Mouse (Mus musculus): Measurements from ENCODE around the gene Ankrd23. TPM values are rescaled to one million over a fixed set of nuclear protein-coding genes. Genes with fewer than 3 reads are reported as not detected.
A peak's percentile ranks its signal among the peaks of the same experiment; 100 is the strongest.

Ankrd23 gene
- polyA plus RNA-seq, 1 experiment from 2014 or later = 19.0 TPM

DNA sequence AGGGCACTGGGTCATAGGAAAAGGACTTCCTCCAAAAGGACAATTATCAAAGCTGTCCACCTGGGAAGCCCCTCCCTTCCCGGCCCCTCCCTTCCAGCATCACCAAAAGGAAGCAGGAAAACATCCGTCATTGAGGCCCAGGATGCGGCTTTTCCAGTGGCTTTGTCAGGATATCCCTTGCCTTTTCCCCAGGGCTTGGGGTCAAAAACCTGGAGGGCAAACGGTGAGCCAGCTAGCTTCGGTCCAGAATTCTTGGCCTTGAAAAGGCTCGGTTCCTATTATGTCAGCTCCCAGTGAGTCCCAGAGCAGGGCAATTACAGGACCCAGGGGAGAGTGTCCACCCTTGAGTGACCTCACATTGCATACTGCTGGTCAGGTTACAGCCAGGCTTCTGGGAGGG is 24.2 kb upstream of the Ankrd23 start:
- Histone ChIP-seq H3K27ac (no peak overlapping the region), H3K4me1 (replicated peaks) (peaks cover 12% of the 10 kb centered on the region), H3K4me3 (replicated peaks) (no peak overlapping the region), H3K9me3 (no peaks in the 10 kb centered on the region), H3K27me3 (0 out of 2 replicates have a peak, but pooled peaks cover 4% of the 10 kb centered on the region), H3K4me2 (replicated peaks) (no peak overlapping the region), H3K9ac (replicated peaks) (no peak overlapping the region), H3K36me3 (no peaks in the 10 kb centered on the region)
- ATAC-seq = no peak
- WGBS = 71% methylated on average over 6 of the region's 6 CpGs

DNA sequence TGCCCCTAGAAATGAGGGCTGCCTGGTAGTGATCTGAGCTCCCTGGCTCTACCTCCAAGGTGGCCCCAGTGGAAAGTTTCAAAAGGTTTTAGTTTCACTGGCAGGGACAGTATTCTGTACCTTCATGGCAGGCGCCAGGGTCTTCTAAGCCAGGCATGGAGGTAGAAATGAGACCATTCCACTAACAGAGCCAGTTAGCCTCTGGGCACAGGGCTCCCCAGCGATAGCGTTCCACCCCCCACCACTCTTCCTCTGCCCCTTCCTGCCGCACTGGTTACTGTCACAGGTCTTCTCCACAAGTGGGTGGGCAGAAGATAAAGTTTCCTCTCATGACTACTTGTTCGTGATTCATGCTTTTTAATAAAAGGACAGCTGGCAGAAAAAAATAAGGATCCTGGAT is 23.2 kb upstream of the Ankrd23 start:
- Histone ChIP-seq H3K36me3 (peaks cover 4% of the 10 kb centered on the region), H3K27ac (no peak overlapping the region), H3K4me1 (replicated peaks) (peaks cover 22% of the 10 kb centered on the region), H3K4me3 (replicated peaks) (no peak overlapping the region), H3K9me3 (no peaks in the 10 kb centered on the region), H3K4me2 (replicated peaks) (no peak overlapping the region), H3K27me3 (0 out of 2 replicates have a peak, but pooled peaks cover 4% of the 10 kb centered on the region), H3K9ac (replicated peaks) (no peak overlapping the region)
- no peak for ATAC-seq
- WGBS = 73% methylated on average over 5 of the region's 5 CpGs

DNA sequence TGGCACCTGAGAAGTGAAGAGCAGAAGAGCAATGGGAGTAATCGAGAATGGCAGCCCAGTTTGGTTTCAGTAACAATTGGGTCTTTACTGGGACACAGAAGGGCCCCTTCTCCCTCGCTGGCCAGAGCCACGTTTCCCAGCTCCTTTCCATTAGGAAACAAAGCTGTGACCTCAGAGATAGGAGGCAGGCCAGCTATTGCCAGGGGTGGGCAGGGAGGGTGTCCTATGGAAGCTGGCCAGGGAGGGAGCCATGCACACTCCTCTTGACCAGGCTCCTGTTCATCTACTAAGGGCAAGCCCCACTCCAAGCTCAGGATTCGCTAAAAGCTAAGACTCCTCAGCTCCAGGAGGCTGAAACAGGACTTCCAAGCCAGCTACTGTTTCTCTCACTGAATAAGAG is 22.6 kb upstream of the Ankrd23 start:
- H3K4me2 ChIP-seq (replicated peaks) = peak overlapping the region; percentile 99
- H3K36me3 ChIP-seq = peaks cover 11% of the 10 kb centered on the region
- 0 out of 2 replicates have a peak overlapping the region, but pooled peaks have one; percentile 99 for H3K9ac ChIP-seq (replicated peaks)
- H3K27ac ChIP-seq = no peak overlapping the region
- 0 out of 2 replicates have a peak, but pooled peaks cover 4% of the 10 kb centered on the region for H3K27me3 ChIP-seq
- WGBS = 6% methylated on average over 4 of the region's 4 CpGs
- H3K9me3 ChIP-seq = no peaks in the 10 kb centered on the region
- H3K4me3 ChIP-seq (replicated peaks) = peak overlapping the region; percentile 99
- no peak for ATAC-seq
- peaks cover 28% of the 10 kb centered on the region for H3K4me1 ChIP-seq (replicated peaks)

DNA sequence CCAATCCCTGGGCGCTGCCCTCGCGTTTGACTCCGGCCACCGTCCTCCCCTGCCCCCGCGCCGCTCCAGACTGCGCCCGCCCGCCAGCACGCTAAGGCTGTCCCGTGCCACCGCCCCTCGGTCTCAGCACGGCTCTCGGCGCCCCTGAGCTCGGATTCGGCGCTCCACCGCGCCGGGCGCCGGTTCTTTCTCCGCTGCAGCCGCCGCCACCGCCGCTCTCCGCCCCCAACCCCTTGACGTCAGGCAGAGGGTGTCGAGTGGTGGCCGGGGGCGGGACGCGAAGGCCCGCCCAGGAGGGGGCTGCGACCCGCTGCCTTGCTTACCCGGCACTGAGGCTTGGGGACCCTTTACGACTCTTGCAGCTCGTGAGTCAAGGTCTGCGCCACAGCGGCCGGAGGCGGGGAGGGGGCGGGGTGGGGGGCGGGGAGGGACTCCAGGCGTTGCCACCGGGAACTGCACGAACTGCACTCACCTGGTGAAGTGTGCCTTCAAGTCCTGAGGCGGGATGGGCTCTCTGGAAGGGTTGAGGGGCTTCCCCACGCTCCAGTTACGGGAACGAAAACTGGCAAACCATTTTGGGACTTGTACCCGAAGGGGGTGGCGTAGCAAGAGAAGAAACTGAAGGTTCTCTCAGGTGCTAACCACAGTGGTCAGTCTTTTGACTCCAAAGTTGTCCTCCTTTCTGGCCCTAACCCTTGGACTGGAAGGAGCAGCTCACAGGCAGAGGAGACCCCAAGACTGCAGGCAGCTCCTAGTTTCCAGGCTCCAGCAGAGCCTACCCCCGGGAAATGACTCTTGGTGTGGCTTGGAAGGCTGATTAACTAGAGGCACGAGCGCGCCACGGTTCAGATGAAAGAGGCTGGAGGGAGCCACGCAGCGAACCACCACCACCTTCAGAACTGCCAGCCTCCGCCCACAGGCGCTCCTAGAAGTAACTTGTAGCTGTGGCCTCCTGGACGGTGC is 21.6 kb upstream of the Ankrd23 start, which contains the start of gene Sema4c:
TSS of gene Sema4c (minus strand) at position 319 of the 963 bp plus-strand sequence.
- 0 out of 2 replicates have a peak, but pooled peaks cover 4% of the 10 kb centered on the region for H3K27me3 ChIP-seq
- H3K27ac ChIP-seq = peak within 1 kb of the TSS; percentile 100
- ATAC-seq = peak; percentile 66
- H3K9me3 ChIP-seq = no peaks in the 10 kb centered on the region
- peaks cover 20% of the 10 kb centered on the region for H3K36me3 ChIP-seq
- H3K4me1 ChIP-seq (replicated peaks) = peaks cover 38% of the 10 kb centered on the region
- peak within 1 kb of the TSS; percentile 99 for H3K4me3 ChIP-seq (replicated peaks)
- peak within 1 kb of the TSS; percentile 99 for H3K4me2 ChIP-seq (replicated peaks)
- peak within 1 kb of the TSS; percentile 99 for H3K9ac ChIP-seq (replicated peaks)
- WGBS = under 1% methylated on average over 66 of the region's 69 CpGs

DNA sequence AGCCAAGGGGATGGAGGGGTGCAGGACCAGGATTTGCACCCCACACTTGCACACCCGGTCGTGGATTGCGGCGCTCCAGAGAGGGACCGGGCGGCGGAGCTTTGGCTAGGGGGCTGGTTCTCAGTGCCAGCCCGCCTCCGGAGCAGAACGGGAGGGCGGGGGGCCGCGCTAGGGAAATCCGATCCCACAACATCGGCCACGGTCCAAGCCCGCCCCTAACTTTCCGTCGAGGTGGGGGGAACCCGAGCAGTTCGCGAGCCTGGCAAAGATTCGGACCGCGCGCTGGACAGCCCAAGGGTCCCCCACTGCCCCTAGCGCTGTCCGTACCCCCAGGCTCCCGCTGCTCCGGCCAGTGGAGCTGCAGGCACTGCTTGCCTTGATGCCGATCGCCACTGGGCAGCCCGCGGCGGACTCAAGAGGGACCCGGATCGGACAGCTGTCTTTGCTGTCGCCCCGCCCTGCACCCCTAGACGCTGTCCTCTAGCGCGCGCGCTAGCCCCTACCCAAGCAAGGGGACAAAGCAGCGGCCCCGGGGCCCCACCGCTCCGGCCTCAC is 20.9 kb upstream of the Ankrd23 start:
- no peaks in the 10 kb centered on the region for H3K9me3 ChIP-seq
- peak overlapping the region; percentile 99 for H3K9ac ChIP-seq (replicated peaks)
- peaks cover 40% of the 10 kb centered on the region for H3K4me1 ChIP-seq (replicated peaks)
- 0 out of 2 replicates have a peak, but pooled peaks cover 4% of the 10 kb centered on the region for H3K27me3 ChIP-seq
- WGBS = under 1% methylated on average over 48 of the region's 48 CpGs
- ATAC-seq = peak; percentile 62
- H3K4me2 ChIP-seq (replicated peaks) = peak overlapping the region; percentile 99
- H3K4me3 ChIP-seq (replicated peaks) = peak overlapping the region; percentile 99
- H3K27ac ChIP-seq = peak overlapping the region; percentile 100
- H3K36me3 ChIP-seq = peaks cover 28% of the 10 kb centered on the region

DNA sequence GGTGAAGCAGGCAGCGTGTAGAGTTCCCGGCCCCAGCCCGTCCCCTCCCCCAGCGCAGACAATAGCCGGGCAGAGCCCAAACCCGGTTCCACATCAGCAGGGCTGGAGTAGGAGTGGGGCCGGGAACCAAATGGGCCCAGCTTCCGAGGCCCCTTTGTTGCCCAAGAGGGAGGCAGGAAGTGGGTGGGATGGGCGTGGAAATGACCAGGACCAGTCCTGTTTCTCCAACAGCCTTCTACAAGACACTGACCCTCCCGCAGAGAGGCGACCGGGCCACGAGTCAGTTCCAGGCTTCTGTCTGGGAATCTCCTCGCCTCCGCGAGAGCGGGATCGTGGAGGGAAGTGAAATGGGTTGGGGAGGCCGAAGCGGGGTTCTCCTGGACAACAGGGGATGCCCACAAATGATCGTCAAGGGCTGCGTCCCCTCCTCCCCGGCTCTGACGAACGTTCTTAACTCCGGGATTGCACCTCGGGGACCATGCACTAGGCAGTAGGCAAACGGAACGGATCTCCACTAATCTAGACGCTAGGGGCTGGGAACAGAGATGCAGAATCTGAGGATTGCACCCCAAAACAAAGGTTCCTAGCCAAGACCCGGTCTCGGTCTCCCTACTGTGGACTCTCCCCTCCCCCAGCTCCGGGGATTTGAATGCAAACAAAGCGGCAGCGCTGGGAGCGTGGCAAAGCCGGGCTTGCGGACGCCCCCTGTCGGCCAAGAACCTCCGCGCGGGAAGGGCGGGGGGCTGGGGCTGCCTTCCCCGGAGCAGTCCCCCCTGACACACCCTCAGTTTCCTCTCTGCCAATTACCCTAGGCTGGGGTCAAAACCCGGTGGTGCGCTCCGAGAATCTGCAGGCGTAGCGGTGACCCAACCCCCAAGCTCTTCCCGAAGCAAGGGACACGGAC is 20.1 kb upstream of the Ankrd23 start:
- no peaks in the 10 kb centered on the region for H3K9me3 ChIP-seq
- H3K9ac ChIP-seq (replicated peaks) = peak overlapping the region; percentile 99
- peak overlapping the region; percentile 99 for H3K4me2 ChIP-seq (replicated peaks)
- H3K36me3 ChIP-seq = peaks cover 35% of the 10 kb centered on the region
- peak; percentile 75 for ATAC-seq
- peak overlapping the region; percentile 100 for H3K27ac ChIP-seq
- WGBS = under 1% methylated on average over 49 of the region's 52 CpGs
- 0 out of 2 replicates have a peak, but pooled peaks cover 4% of the 10 kb centered on the region for H3K27me3 ChIP-seq
- peaks cover 45% of the 10 kb centered on the region for H3K4me1 ChIP-seq (replicated peaks)
- peak overlapping the region; percentile 99 for H3K4me3 ChIP-seq (replicated peaks)

DNA sequence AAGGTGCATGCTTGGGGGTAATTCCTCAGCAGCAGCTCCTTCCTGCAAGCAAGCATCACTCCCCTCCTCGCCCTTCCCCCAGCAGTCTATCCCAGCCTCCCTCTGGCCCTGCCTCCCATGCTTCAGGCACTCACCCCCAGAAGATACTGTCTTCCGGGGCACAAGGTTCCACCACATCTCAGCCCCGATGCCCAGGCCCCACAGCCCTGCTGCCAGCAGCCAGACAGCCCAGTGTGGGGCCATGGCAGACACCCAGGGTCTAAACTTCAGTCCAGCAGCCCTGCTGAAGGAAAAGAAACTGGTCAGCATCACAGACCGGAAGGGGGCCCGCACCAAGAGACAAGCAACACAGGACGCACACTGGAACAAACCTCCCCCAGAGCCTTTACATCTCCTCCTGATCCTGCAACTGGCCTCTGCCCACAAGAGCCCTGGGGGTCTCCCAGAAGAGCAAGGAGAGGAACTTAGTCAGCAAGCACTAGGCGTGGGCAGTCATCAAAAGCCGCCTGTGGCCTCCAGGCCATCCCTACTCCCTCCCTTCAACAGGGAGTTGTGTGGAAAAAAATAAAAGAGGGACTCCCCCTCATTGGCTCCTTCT is 19.2 kb upstream of the Ankrd23 start:
- Histone ChIP-seq H3K4me2 (replicated peaks) (peak overlapping the region; percentile 99), H3K36me3 (peaks cover 44% of the 10 kb centered on the region), H3K9me3 (no peaks in the 10 kb centered on the region), H3K27me3 (0 out of 2 replicates have a peak, but pooled peaks cover 4% of the 10 kb centered on the region), H3K4me1 (replicated peaks) (peaks cover 50% of the 10 kb centered on the region), H3K9ac (replicated peaks) (peak overlapping the region; percentile 99), H3K4me3 (replicated peaks) (peak overlapping the region; percentile 99), H3K27ac (peak overlapping the region; percentile 100)
- 3% methylated on average over 8 of the region's 8 CpGs for WGBS
- ATAC-seq = no peak

DNA sequence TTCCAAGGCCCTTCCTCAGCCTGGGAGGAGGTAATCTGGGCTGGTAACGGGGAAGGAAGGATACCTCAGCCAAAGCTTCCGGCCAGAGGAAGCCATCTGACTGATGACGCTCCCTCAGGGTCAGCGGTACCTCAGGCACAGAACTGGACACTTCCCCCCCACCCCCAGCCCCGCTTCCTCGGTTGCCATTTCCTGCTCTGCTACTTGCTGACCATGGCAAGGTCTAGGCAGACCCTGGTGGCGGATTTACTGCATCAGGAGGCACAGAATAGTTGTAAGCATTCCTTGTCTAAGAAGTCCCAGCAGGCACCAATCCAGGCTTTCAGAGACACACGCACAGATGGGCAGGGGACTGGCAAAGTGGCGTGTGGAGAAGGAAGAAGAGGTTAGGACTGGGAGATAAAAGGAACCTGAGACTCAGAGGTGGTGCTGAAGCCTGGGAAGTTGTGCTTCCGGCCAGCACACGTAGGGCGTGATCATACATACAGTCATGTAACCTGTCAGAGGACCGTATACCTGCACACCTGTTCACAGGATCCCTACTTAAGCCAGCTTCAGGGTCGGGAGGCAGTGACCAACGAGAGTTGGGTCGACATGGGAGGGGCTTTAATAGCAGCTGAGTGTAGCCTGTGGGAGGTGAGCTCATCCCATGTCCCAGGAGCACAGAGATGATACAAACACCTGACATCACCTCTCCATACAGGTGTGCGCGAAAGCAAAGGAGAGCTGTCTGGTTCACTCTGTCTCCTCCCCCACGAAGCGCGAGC is 18.1 kb upstream of the Ankrd23 start:
- ATAC-seq = no peak

DNA sequence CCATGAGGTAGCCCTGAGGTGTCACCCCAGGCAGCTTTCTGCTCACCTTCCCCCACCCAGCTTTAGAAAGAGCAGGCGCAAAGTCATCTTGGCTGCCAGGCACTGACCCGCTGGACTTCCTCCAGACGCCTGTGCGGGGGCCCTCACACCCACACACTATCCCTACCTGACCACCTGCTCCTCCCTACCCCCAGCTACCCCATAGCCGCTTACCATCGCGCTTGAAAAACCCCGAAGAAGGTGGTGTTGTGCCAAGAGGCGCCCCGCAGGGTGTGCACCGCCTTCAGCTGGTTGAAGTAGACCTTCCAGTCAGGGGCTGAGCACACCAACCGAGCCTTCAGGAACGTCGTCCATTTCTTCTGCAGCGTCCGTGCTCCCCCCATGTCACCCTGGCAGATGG is 15.8 kb upstream of the Ankrd23 start:
- Histone ChIP-seq H3K27ac (no peak overlapping the region), H3K4me2 (replicated peaks) (no peak overlapping the region), H3K9me3 (no peaks in the 10 kb centered on the region), H3K36me3 (peaks cover 70% of the 10 kb centered on the region), H3K27me3 (no peaks in the 10 kb centered on the region), H3K4me1 (replicated peaks) (peaks cover 66% of the 10 kb centered on the region), H3K4me3 (replicated peaks) (no peak overlapping the region), H3K9ac (replicated peaks) (no peak overlapping the region)
- 89% methylated on average over 16 of the region's 16 CpGs for WGBS
- no peak for ATAC-seq

More for the DNA sequence above, 18.1 kb upstream of the Ankrd23 start:
- Histone ChIP-seq H3K9me3 (no peaks in the 10 kb centered on the region), H3K27ac (peak overlapping the region; percentile 100), H3K9ac (replicated peaks) (peak overlapping the region; percentile 99), H3K36me3 (peaks cover 55% of the 10 kb centered on the region), H3K4me3 (replicated peaks) (peak overlapping the region; percentile 99), H3K27me3 (0 out of 2 replicates have a peak, but pooled peaks cover 3% of the 10 kb centered on the region), H3K4me1 (replicated peaks) (peaks cover 54% of the 10 kb centered on the region), H3K4me2 (replicated peaks) (peak overlapping the region; percentile 99)
- WGBS = 77% methylated on average over 21 of the region's 21 CpGs

DNA sequence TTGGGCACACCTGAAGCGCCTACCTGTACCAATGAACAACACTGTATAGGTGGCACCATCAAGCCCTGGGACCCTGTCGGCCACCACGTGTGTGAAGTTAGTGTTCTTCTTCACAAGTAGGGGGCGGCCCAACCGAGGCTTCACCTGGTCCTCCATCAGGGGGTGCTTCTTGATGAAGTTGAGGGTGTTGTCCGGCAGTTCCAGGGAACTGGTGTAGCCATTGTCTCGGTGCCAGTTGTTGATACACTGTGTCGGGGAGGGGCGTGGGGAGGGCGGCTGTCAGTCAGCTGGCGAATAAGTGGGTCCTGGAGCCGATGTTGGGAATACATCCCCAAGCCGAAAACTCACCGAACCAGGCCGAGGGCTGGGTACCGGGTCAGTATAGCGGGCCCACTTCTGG is 15.2 kb upstream of the Ankrd23 start:
- no peak for ATAC-seq
- Histone ChIP-seq H3K9me3 (no peaks in the 10 kb centered on the region), H3K4me3 (replicated peaks) (no peak overlapping the region), H3K9ac (replicated peaks) (no peak overlapping the region), H3K27me3 (no peaks in the 10 kb centered on the region), H3K27ac (no peak overlapping the region), H3K4me2 (replicated peaks) (no peak overlapping the region), H3K4me1 (replicated peaks) (peaks cover 69% of the 10 kb centered on the region), H3K36me3 (peaks cover 70% of the 10 kb centered on the region)
- WGBS = 91% methylated on average over 17 of the region's 17 CpGs
